Mouse (Mus musculus) forebrain, embryonic 16.5 days (tissue): ENCODE data around the gene Fbxl14. TPM values are rescaled to one million over a fixed set of nuclear protein-coding genes. Genes with fewer than 3 reads are reported as not detected.
"Not testable (repeated sequence)": the region's sequence is repeated elsewhere in the genome, so short reads cannot be mapped to it uniquely, and the experiment has no call there.

Experiments
- ATAC-seq: fragments of 200-750 bp; cut with Nextera tagmentation; 2 replicates; pipeline ENCODE4 v1.8.0; 2017; ENCODE audit warnings: mild to moderate bottlenecking, moderate library complexity
- H3K27ac ChIP-seq: fragments of 300-500 bp; sonication (generic); 2 replicates; pipeline ENCODE4 v1.5.1; 2014; ENCODE audit warnings: low read length, control low read depth
- H3K27me3 ChIP-seq: fragments of 300-500 bp; sonication (generic); replicated peaks from 2 replicates; pipeline ENCODE4 v1.6.1; 2014; ENCODE audit warnings: low read length; ENCODE audit not compliant: control insufficient read depth, insufficient read depth
- H3K36me3 ChIP-seq: fragments of 300-500 bp; sonication (generic); 2 replicates; pipeline ENCODE4 v1.6.1; 2014; ENCODE audit not compliant: control insufficient read depth, insufficient read depth
- H3K4me1 ChIP-seq: fragments of 300-500 bp; sonication (generic); replicated peaks from 2 replicates; pipeline ENCODE4 v1.6.1; 2014; ENCODE audit warnings: low read length; ENCODE audit not compliant: control insufficient read depth, insufficient read depth
- H3K4me2 ChIP-seq: fragments of 300-500 bp; sonication (generic); 2 replicates; pipeline ENCODE4 v1.6.1; 2014; ENCODE audit warnings: mild to moderate bottlenecking, low read length, control low read depth
- H3K4me3 ChIP-seq: fragments of 300-500 bp; sonication (generic); replicated peaks from 2 replicates; pipeline ENCODE4 v1.5.1; 2014; ENCODE audit warnings: mild to moderate bottlenecking, low read length, control low read depth
- H3K9ac ChIP-seq: fragments of 300-500 bp; sonication (generic); replicated peaks from 2 replicates; pipeline ENCODE4 v1.6.1; 2014; ENCODE audit warnings: low read depth, low read length, control low read depth
- H3K9me3 ChIP-seq: fragments of 300-500 bp; sonication (generic); 2 replicates; pipeline ENCODE4 v1.6.1; 2016; ENCODE audit warnings: low read length; ENCODE audit not compliant: control insufficient read depth
- WGBS: fragments of 180-500 bp; shearing (Covaris S2); extraction: QIAGEN DNeasy Blood & Tissue Kit; methylation state at CpG from one replicate; pipeline ENCODE4 v1.1.7; 2014; 5-methylcytosine and 5-hydroxymethylcytosine counted together
- polyA plus RNA-seq: library from polyadenylated mRNA; unstranded; fragments of >200 nt; fragmentation: Nextera tagmentation; extraction: Ambion mirVana; gene quantifications from 2 replicates; pipeline ENCODE4 v1.2.1, GENCODE M21; 2015

Fbxl14 gene
- 3.1 and 3.3 TPM in 2 replicates for polyA plus RNA-seq

DNA sequence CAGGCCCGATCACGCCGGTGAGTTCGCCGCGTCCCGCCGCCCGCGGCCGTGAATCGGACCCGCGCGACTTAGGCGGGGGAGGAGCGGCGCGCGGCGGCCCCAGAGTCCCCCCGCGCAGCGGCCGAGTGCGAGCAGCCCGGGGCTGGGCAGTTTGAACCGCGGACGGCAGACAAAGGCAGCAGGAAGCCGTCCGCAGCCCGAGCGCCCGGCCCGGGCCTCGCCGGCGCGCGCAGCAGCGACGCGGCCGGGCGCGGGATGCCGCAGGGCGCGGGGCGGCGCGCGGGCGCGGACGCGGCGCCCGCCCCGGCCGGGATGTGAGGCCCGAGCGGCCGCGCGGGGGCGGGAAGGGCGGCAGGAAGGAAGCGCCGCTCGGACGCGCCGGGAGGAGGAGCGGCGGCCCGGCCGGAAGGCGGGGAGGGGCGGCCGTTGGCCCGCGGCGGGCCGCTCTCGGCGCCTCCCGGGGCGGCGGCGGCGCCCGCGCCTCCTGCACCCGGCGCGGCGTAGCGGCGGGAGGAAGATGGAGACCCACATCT, at the start of gene Fbxl14:
Fbxl14 (plus strand) TSS at position 326 of the 533 bp plus-strand sequence.
- WGBS = 0% methylated on average over 78 of the region's 101 CpGs
- H3K36me3 ChIP-seq = no peaks in the 10 kb centered on the region; the same call in 1 of the 2 replicates
- no peaks in the 10 kb centered on the region for H3K27me3 ChIP-seq
- H3K9me3 ChIP-seq = no peaks in the 10 kb centered on the region
- peak within 1 kb of the TSS; percentile 99 for H3K4me2 ChIP-seq
- peak within 1 kb of the TSS; percentile 99 for H3K27ac ChIP-seq
- peaks cover 35% of the 10 kb centered on the region for H3K4me1 ChIP-seq
- H3K4me3 ChIP-seq = peak within 1 kb of the TSS; percentile 80
- ATAC-seq = peak; percentile 85
- H3K9ac ChIP-seq = peak within 1 kb of the TSS; percentile 89

DNA sequence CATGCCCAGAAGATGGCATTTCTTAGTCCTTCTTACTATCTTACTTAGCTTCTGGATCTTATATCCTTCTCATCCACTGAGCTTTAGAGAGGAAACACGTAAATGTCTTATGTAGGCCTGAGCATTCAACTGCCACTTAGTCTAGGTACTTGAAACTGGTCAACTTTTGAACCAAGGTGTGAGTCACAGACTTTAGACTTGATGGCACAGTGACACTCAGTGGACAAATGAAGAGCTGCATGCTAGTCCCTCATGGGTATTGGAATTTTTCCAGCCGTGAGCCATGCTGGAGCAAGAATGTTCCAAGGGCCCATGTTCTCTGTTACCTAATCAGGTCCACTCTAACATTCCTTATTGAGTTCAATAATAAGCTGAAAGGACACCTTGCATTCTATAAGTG, 49.0 kb upstream of the Fbxl14 start:
- Histone ChIP-seq H3K36me3 (no peaks in the 10 kb centered on the region), H3K4me2 (no peak overlapping the region), H3K4me1 (no peaks in the 10 kb centered on the region), H3K9ac (no peak overlapping the region), H3K27me3 (no peaks in the 10 kb centered on the region), H3K27ac (no peak overlapping the region), H3K4me3 (no peak overlapping the region), H3K9me3 (no peaks in the 10 kb centered on the region)
- 53% methylated on average over 2 of the region's 2 CpGs for WGBS
- ATAC-seq = no peak

DNA sequence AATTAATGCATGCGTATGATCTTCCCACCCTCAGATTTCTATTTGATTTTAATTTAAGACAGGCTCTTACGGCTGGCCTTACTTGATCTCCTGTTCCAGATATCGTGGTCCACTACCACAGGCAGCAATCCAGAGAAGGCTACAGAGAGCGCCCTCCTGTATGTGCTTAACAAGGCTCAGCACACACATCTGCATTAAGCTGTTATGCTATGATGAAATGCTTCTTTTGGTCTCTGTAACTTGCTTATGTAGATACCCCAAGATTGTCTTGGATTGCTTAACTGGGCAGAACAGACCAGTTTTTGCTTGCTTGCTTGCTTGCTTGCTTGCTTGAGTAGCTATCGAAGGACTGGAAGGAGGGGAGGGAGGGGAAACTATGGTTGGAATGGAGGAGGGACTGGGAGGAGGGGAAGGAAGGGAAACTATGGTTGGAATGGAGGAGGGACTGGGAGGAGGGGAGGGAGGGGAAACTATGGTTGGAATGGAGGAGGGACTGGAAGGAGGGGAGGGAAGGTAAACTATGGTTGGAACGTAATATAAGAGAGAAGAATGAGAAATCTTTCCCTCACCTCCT, 47.6 kb upstream of the Fbxl14 start:
- H3K36me3 ChIP-seq = no peaks in the 10 kb centered on the region
- no peak for ATAC-seq
- no peak overlapping the region for H3K4me2 ChIP-seq
- H3K4me1 ChIP-seq = no peaks in the 10 kb centered on the region
- no peak overlapping the region for H3K9ac ChIP-seq
- H3K27me3 ChIP-seq = no peaks in the 10 kb centered on the region
- H3K4me3 ChIP-seq = no peak overlapping the region
- 87% methylated on average over 6 of the region's 6 CpGs for WGBS
- H3K9me3 ChIP-seq = no peaks in the 10 kb centered on the region
- no peak overlapping the region for H3K27ac ChIP-seq

DNA sequence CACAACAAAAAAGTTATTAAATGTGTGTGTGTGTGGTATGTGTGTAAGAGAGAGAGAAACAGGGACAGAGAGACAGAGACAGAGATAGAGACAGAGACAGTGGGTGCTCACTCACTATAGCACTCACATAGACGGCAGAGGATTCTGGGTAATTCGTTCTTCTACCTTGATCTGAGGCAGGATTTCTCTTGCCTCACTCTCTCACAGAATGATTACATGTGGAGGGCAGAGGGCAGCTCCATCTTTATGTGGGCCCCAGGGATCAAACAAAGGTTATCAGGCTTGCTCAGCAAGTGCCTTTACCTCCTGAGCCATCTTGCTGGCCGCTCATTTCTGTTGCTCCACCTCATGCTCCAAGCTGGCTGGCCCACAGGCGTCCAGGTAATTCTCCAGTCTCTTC, 45.1 kb upstream of the Fbxl14 start:
- whole genome bisulfite sequencing = 96% methylated on average over 4 of the region's 4 CpGs
- Histone ChIP-seq H3K4me3 (no peak overlapping the region), H3K9me3 (no peaks in the 10 kb centered on the region), H3K4me1 (no peaks in the 10 kb centered on the region), H3K27ac (no peak overlapping the region), H3K9ac (no peak overlapping the region), H3K36me3 (no peaks in the 10 kb centered on the region), H3K27me3 (no peaks in the 10 kb centered on the region), H3K4me2 (no peak overlapping the region)
- ATAC-seq = no peak

DNA sequence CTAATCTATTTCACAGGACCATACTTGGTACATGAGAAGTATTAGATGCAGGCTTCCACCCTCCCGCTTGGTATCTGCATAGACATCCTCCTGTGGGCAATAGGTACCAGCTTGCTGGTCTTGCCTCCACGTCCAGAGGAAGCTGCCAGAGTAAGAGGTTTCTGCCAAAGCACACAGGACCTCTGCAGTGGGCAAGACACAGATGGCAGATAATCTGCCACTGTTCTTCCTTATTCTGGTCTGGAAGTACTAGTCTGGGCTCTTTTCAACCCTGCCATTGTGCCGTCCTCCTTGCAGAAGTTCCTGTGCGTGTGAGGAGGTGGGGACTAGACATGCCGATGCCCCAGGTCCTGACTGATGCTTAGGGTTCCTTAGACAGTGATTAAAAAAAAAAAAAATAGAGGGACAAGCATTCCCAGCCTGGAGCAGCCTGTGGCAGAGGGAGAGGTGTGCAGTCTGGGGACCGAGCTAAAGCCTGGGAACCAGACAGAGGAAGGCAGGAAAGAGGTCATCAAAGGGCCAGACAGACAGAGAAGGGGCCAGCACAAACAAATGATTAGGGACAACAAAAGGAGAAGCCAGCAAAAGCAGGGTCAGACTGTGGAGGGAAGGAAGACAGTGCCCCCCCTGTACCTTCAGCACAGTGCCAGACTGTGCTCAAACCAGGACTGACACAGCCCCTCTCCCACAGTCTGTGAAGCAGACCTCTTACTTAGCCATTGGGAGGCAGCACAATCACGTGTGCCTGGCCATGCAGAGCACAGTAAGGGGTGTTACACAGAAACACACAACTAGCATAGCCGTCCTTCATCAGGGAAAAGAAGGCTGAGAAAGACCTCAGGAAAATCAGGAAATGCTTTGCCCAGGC, 41.3 kb upstream of the Fbxl14 start:
- WGBS = 59% methylated on average over 8 of the region's 8 CpGs
- ATAC-seq = no peak

DNA sequence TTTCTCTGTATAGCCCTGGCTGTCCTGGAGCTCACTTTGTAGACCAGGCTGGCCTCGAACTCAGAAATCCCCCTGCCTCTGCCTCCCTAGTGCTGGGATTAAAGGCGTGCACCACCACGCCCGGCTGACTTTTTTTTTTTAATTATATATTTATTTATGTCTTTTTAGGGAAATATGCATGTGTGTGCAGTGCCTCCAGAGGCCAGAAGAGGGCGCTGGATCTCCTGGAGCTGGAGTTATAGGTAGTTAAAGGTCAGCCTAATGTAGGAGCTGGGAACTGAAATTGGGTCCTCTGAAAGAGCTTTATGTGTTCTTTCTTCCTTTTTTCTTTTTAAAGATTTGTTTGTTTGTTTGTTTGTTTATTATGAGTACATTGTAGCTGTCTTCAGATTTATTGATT, 36.7 kb upstream of the Fbxl14 start:
- H3K4me3 ChIP-seq, H3K9ac ChIP-seq, H3K4me2 ChIP-seq, H3K9me3 ChIP-seq, H3K27me3 ChIP-seq, H3K27ac ChIP-seq, ATAC-seq, H3K4me1 ChIP-seq, H3K36me3 ChIP-seq: not testable (repeated sequence)
- WGBS = 81% methylated on average over 5 of the region's 5 CpGs

More for the DNA sequence above, 41.3 kb upstream of the Fbxl14 start:
- no peak overlapping the region for H3K9ac ChIP-seq
- no peaks in the 10 kb centered on the region for H3K27me3 ChIP-seq
- no peaks in the 10 kb centered on the region for H3K4me1 ChIP-seq
- no peaks in the 10 kb centered on the region for H3K9me3 ChIP-seq
- no peak overlapping the region for H3K27ac ChIP-seq
- no peak overlapping the region for H3K4me2 ChIP-seq
- H3K4me3 ChIP-seq = no peak overlapping the region
- H3K36me3 ChIP-seq = no peaks in the 10 kb centered on the region

DNA sequence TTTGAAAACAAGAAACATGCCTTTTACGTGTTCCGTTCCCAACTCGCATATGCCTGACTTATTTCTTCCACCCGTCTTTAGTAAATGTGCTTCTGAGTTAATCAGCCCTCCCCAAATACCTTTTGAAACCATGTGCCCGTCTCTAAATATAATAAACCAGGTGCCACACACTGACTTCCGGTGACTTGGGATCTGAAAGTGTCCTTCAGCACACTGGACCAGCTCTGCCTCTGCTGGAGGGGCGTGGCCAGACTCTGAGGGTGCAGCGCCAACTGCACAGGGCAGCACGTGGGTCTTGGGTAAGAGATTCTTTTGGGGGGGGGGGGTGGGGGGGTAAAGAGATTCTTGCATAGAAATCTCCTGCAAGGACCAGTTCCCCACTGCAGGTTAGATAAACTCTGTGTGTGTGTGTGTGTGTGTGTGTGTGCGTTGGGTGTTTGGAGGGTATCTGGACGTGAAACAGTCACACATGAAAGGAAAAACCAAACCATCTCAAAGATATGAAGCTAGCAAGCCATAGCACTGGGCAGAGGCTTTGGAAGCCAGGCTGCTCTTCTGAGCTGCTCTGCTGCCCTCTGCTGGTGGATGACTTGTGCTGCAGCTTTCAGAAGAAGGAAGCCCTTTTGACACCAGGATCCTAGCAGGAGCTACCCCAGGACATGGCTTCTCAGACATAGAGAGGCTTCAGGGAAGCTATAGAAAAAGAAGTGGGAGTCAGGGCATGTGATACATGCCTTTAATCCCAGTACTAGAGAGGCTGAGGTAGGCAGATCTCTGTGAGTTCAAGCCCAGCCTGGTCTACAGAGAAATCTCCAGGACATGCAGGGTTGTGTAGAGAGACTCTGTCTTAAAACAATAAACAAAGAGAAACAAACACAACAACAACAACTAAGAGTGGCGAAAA, 35.5 kb upstream of the Fbxl14 start:
- 48% methylated on average over 12 of the region's 12 CpGs for WGBS
- Histone ChIP-seq H3K9ac (no peak overlapping the region), H3K36me3 (no peaks in the 10 kb centered on the region), H3K4me2 (no peak overlapping the region), H3K4me1 (peaks cover 11% of the 10 kb centered on the region), H3K27me3 (no peaks in the 10 kb centered on the region), H3K4me3 (no peak overlapping the region), H3K27ac (no peak overlapping the region), H3K9me3 (no peaks in the 10 kb centered on the region)
- peak; percentile 79 for ATAC-seq

DNA sequence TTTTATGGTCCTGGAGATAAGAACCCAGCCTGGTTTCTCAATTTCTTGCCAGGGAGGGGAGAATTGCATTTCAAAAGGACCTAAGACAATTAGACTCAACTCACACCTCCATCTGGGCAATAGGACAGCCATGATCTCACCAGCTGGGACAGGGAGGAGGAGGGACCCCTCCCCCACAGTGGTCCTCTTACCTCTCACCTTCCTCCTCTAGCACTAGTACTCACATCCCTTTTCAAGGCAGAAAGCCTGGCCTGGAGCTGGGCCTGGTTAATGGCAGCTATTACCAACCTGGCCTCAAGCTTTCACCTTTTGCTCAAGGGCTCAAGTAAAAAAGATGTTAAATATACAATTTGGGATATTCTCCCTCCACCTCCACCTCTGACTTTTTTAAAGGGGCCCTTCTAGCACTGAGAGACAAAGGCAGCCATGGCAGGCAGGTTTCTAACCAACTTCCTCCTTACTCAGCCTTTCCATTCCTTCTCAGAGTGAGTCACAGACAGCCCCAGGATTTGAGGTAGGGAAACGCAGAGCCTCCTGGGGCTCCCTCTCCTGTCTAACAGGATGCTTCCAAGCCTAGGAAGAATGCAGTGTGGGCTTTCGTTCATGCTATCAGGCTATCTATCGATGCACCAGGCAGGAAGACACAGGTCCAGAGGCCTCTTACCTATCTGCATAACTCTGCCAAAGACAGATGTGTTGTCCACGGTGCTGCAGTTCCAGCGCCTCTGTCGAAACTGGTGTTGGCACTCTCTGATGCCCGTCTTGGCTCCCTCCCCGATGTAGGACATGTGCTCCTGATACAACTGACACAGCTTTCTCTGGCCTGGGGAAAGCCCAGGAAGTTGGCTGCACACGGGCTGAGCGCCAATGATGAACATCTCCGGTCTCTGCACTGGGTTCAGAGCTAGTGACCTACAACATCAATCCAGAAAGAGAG, 33.5 kb upstream of the Fbxl14 start:
- peaks cover 23% of the 10 kb centered on the region for H3K4me1 ChIP-seq
- no peaks in the 10 kb centered on the region for H3K9me3 ChIP-seq
- WGBS = 74% methylated on average over 11 of the region's 11 CpGs
- no peak for ATAC-seq
- no peak overlapping the region for H3K9ac ChIP-seq
- H3K27ac ChIP-seq = no peak overlapping the region
- H3K4me2 ChIP-seq = no peak overlapping the region
- H3K4me3 ChIP-seq = no peak overlapping the region
- no peaks in the 10 kb centered on the region for H3K36me3 ChIP-seq
- no peaks in the 10 kb centered on the region for H3K27me3 ChIP-seq
